Comparison of ENCODE assay signal across 15 mouse cellular contexts in genomic region chr8:104227048-104227447, GRCm38 (mm10).
"Had no signal": no experiment of that assay in that cellular context is flagged by ENCODE, and none has a peak within 500 bp of the region (broad histone marks: within the 10 kb centered on the region; RNA-seq: fewer than 3 reads in every experiment).

No protein-coding gene starts in this region.

- H3K27ac ChIP-seq: neural tube, embryonic 12.5 days; neural tube, embryonic 13.5 days; neural tube, embryonic 15.5 days; stomach, embryonic 15.5 days; stomach, postnatal 0 days had no signal

- H3K9me3 ChIP-seq: stomach, embryonic 15.5 days had no signal

- H3K4me3 ChIP-seq: neural tube, embryonic 12.5 days; neural tube, embryonic 13.5 days; neural tube, embryonic 15.5 days; stomach, embryonic 15.5 days had no signal

- H3K27me3 ChIP-seq: neural tube, embryonic 12.5 days; neural tube, embryonic 13.5 days; neural tube, embryonic 15.5 days; stomach, embryonic 15.5 days had no signal

- H3K4me2 ChIP-seq: neural tube, embryonic 12.5 days; neural tube, embryonic 13.5 days; neural tube, embryonic 15.5 days; stomach, embryonic 15.5 days had no signal

- H3K9ac ChIP-seq: neural tube, embryonic 12.5 days; neural tube, embryonic 13.5 days; neural tube, embryonic 15.5 days; stomach, embryonic 15.5 days had no signal

- DNase-seq: retina, postnatal 1 day; right cerebral cortex, adult 18-20 months; right cerebral cortex, postnatal 25 days; spleen, adult 18-20 months; thymus, adult 18-20 months; thymus, adult 2 months; thymus, postnatal 14 days; thymus, postnatal 25 days; thymus, postnatal 36 days; thymus, postnatal 4 days had no signal

- H3K4me1 ChIP-seq: neural tube, embryonic 12.5 days; neural tube, embryonic 13.5 days; neural tube, embryonic 15.5 days; stomach, embryonic 15.5 days had no signal
